Mouse (Mus musculus) hematopoietic stem cell, adult 5-6 weeks (primary cell): ENCODE results near the gene Plcb4. TPM values are rescaled to one million over a fixed set of nuclear protein-coding genes. Genes with fewer than 3 reads are reported as not detected.

ENCODE experiments used
- ATAC-seq, 2 experiments: fragments of 125-278 bp in 1 of 2; replicated peaks in 1 of 2; 2 replicates each; pipeline ENCODE4 v1.8.0; 2016 to 2017; ENCODE audit warnings: inconsistent platforms in 2 of 2, mild to moderate bottlenecking in 2 of 2, moderate number of reproducible peaks in 2 of 2, low read depth in 1 of 2, moderate TSS enrichment in 1 of 2; ENCODE audit not compliant: low FRiP score in 2 of 2, poor library complexity in 2 of 2, severe bottlenecking in 2 of 2, insufficient read depth in 1 of 2, low TSS enrichment in 1 of 2
- total RNA-seq: library from RNA; stranded (forward); fragments of 172-1452, 232-1000 nt; gene quantifications from 2 replicates; pipeline ENCODE4 v1.2.3, GENCODE M21; 2017

Plcb4 gene
- total RNA-seq, 1 experiment from 2014 or later, result 38.5 TPM

- ATAC-seq, result no peak
Observed at GRCm38 (mm10) chr2:135848169-135848568, 189.4 kb downstream of the Plcb4 start.

- no peak for ATAC-seq
Observed at GRCm38 (mm10) chr2:135851964-135852363, 193.2 kb downstream of the Plcb4 start.

- ATAC-seq, result peak in 1 of 2 experiments; percentile 45; a peak in 1 of 4 replicates
Observed at GRCm38 (mm10) chr2:135853085-135853484, 194.3 kb downstream of the Plcb4 start.

- ATAC-seq, result no peak
Observed at GRCm38 (mm10) chr2:135854059-135854458, 195.2 kb downstream of the Plcb4 start.

GRCm38 (mm10) chr2:135855890-135856490 is 197.2 kb downstream of the Plcb4 start:
- ATAC-seq, result no peak

GRCm38 (mm10) chr2:135856826-135857225 is 198.0 kb downstream of the Plcb4 start:
- no peak for ATAC-seq

- no peak for ATAC-seq
Observed at GRCm38 (mm10) chr2:135861531-135862488, 203.0 kb downstream of the Plcb4 start.

- ATAC-seq, result peak in 1 of 2 experiments; percentile 36; a peak in 1 of 4 replicates
Observed at GRCm38 (mm10) chr2:135862489-135863390, 203.9 kb downstream of the Plcb4 start.

GRCm38 (mm10) chr2:135863391-135864076 is 204.7 kb downstream of the Plcb4 start:
- ATAC-seq, result no peak

- ATAC-seq, result no peak
Observed at GRCm38 (mm10) chr2:135866421-135866820, 207.6 kb downstream of the Plcb4 start.

GRCm38 (mm10) chr2:135866838-135867237 is 208.0 kb downstream of the Plcb4 start:
- no peak for ATAC-seq

- no peak for ATAC-seq
Observed at GRCm38 (mm10) chr2:135869637-135870036, 210.8 kb downstream of the Plcb4 start.

GRCm38 (mm10) chr2:135873146-135873545 is 214.3 kb downstream of the Plcb4 start:
- ATAC-seq, result no peak

- peak; percentile 88 to 91 for ATAC-seq
Observed at GRCm38 (mm10) chr2:135873761-135874160, 214.9 kb downstream of the Plcb4 start.

GRCm38 (mm10) chr2:135875549-135875948 is 216.7 kb downstream of the Plcb4 start:
- ATAC-seq, result no peak

GRCm38 (mm10) chr2:135879356-135879755 is 220.5 kb downstream of the Plcb4 start:
- no peak for ATAC-seq

- ATAC-seq, result no peak
Observed at GRCm38 (mm10) chr2:135880269-135880760, 221.5 kb downstream of the Plcb4 start.
